In genomic region chr5:114393169-114393568, GRCm38 (mm10) we compare ENCODE assay signal across 20 mouse cellular contexts. TPM values are rescaled to one million over a fixed set of nuclear protein-coding genes. Genes with fewer than 3 reads are reported as not detected.
A peak's percentile ranks its signal among the peaks of the same experiment; 100 is the strongest.
DNase-seq lines count a peak whose midpoint lies in the region; ATAC-seq and TF ChIP-seq lines count a peak whose summit lies in the region.
"Had no signal": no experiment of that assay in that cellular context is flagged by ENCODE, and none has a peak within 500 bp of the region (broad histone marks: within the 10 kb centered on the region; RNA-seq: fewer than 3 reads in every experiment).

No protein-coding gene starts in this region.

- H3K36me3 ChIP-seq in embryonic facial prominence, embryonic 15.5 days, result peaks cover 91% of the 10 kb centered on the region
- peaks cover 100% of the 10 kb centered on the region for H3K36me3 ChIP-seq in embryonic facial prominence, embryonic 10.5 days (replicated peaks)
- peaks cover 68% of the 10 kb centered on the region for H3K36me3 ChIP-seq in kidney, postnatal 0 days (ENCODE audit: insufficient read depth, low read length)

- WGBS in embryonic facial prominence, embryonic 15.5 days, result 68% methylated on average over 9 of the region's 9 CpGs
- 87% methylated on average over 9 of the region's 9 CpGs for WGBS in embryonic facial prominence, embryonic 10.5 days
- WGBS in kidney, postnatal 0 days, result 70% methylated on average over 9 of the region's 9 CpGs

- no peak overlapping the region for H3K9ac ChIP-seq in embryonic facial prominence, embryonic 15.5 days
- H3K9ac ChIP-seq in kidney, postnatal 0 days (ENCODE audit: low read depth, low read length), result no peak overlapping the region
- H3K9ac ChIP-seq: heart, embryonic 12.5 days had no signal

- no peaks in the 10 kb centered on the region for H3K27me3 ChIP-seq in embryonic facial prominence, embryonic 15.5 days
- no peaks in the 10 kb centered on the region for H3K27me3 ChIP-seq in embryonic facial prominence, embryonic 10.5 days (replicated peaks; ENCODE audit: low read depth, poor library complexity, severe bottlenecking)
- no peaks in the 10 kb centered on the region for H3K27me3 ChIP-seq in kidney, postnatal 0 days (ENCODE audit: insufficient read depth, low read length)
- H3K27me3 ChIP-seq: heart, embryonic 12.5 days had no signal

- ATAC-seq in embryonic facial prominence, embryonic 15.5 days (ENCODE audit: insufficient number of reproducible peaks, low FRiP score, low TSS enrichment, low read depth), result no peak
- ATAC-seq in kidney, postnatal 0 days (replicated peaks; ENCODE audit: low FRiP score, low read depth), result peak; percentile 52; the same call in 1 of the 2 replicates
- no peak for ATAC-seq in inflammation-experienced regulatory T-cells, adult 6 months
- ATAC-seq: forebrain, embryonic 14.5 days; hindbrain, embryonic 16.5 days had no signal

- H3K27ac ChIP-seq in embryonic facial prominence, embryonic 15.5 days (replicated peaks), result 0 out of 2 replicates have a peak overlapping the region, but pooled peaks have one; percentile 44
- no peak overlapping the region for H3K27ac ChIP-seq in embryonic facial prominence, embryonic 10.5 days (replicated peaks)
- no peak overlapping the region for H3K27ac ChIP-seq in kidney, postnatal 0 days
- H3K27ac ChIP-seq: forebrain, embryonic 10.5 days; heart, adult 2 months had no signal

- H3K4me2 ChIP-seq in embryonic facial prominence, embryonic 15.5 days (replicated peaks), result no peak overlapping the region
- H3K4me2 ChIP-seq in kidney, postnatal 0 days (ENCODE audit: low read length), result no peak overlapping the region
- H3K4me2 ChIP-seq: heart, embryonic 12.5 days had no signal

- no peak overlapping the region for H3K4me3 ChIP-seq in embryonic facial prominence, embryonic 15.5 days (replicated peaks)
- H3K4me3 ChIP-seq in embryonic facial prominence, embryonic 10.5 days, result no peak overlapping the region
- H3K4me3 ChIP-seq in kidney, postnatal 0 days (replicated peaks; ENCODE audit: low read depth, low read length), result no peak overlapping the region
- H3K4me3 ChIP-seq: erythroblast, embryonic 14.5 days; forebrain, embryonic 10.5 days; heart, adult 2 months; heart, embryonic 12.5 days had no signal

- TF ChIP-seq CTCF in kidney, postnatal 0 days (IDR thresholded peaks at IDR 0.05; ENCODE audit: low read depth), result no peak

- H3K4me1 ChIP-seq in embryonic facial prominence, embryonic 15.5 days, result no peaks in the 10 kb centered on the region
- H3K4me1 ChIP-seq in embryonic facial prominence, embryonic 10.5 days, result no peaks in the 10 kb centered on the region
- no peaks in the 10 kb centered on the region for H3K4me1 ChIP-seq in kidney, postnatal 0 days (replicated peaks; ENCODE audit: insufficient read depth, low read length)
- H3K4me1 ChIP-seq: forebrain, embryonic 10.5 days; heart, embryonic 12.5 days had no signal

- no peak for DNase-seq in embryonic facial prominence, embryonic 10.5 days (ENCODE audit: low spot score)
- no peak for DNase-seq in kidney, postnatal 0 days (ENCODE audit: low spot score)
- DNase-seq in kidney, postnatal 10 days, result no peak
- peak; percentile 69 for DNase-seq in Muller cell, postnatal 12 days (ENCODE audit: inconsistent ontology term)
- DNase-seq in layer of hippocampus, postnatal 25 days (ENCODE audit: extremely low spot score in 1 of 2, low spot score in 1 of 2), result no peak
- DNase-seq: adrenal gland, postnatal 14 days; cerebellum, adult 18-20 months; cerebellum, adult 9-11 months; cerebellum, postnatal 36 days; gastrocnemius, postnatal 14 days; heart, adult 2 months; heart, postnatal 36 days; kidney, adult 11 months had no signal

- no peaks in the 10 kb centered on the region for H3K9me3 ChIP-seq in embryonic facial prominence, embryonic 15.5 days (replicated peaks)
- no peaks in the 10 kb centered on the region for H3K9me3 ChIP-seq in embryonic facial prominence, embryonic 10.5 days
- no peaks in the 10 kb centered on the region for H3K9me3 ChIP-seq in kidney, postnatal 0 days (replicated peaks; ENCODE audit: low read length)
- H3K9me3 ChIP-seq: forebrain, embryonic 10.5 days; heart, embryonic 12.5 days had no signal

RNA-seq across cellular contexts. Expression of gene Ube3b, which starts 12.8 kb away (rescaled TPM):
- polyA plus RNA-seq in embryonic facial prominence, embryonic 15.5 days (2015; fragmentation: Nextera tagmentation; extraction: Ambion mirVana), result 41.2 and 43.6 TPM in 2 replicates
- polyA plus RNA-seq in embryonic facial prominence, embryonic 10.5 days (2016; fragmentation: Nextera tagmentation; extraction: Ambion mirVana), result 54.3 and 54.8 TPM in 2 replicates
- 28.6 and 30.8 TPM in 2 replicates for polyA plus RNA-seq in kidney, postnatal 0 days (2015; fragmentation: Nextera tagmentation; extraction: Ambion mirVana)
- total RNA-seq in layer of hippocampus, postnatal 25 days (2021), result 10 to 100 TPM; 83.4 to 89.8 TPM
- 10 to 100 TPM; 23.0 to 29.2 (median 28.0) TPM for polyA plus RNA-seq in inflammation-experienced regulatory T-cells, adult 6 months (2017; shearing (Covaris generic))

RNA-seq across cellular contexts. Expression of gene Kctd10, which starts 12.9 kb away (rescaled TPM):
- polyA plus RNA-seq in embryonic facial prominence, embryonic 15.5 days (2015; fragmentation: Nextera tagmentation; extraction: Ambion mirVana), result 122 and 129 TPM in 2 replicates
- polyA plus RNA-seq in embryonic facial prominence, embryonic 10.5 days (2016; fragmentation: Nextera tagmentation; extraction: Ambion mirVana), result 112 and 116 TPM in 2 replicates
- 80.5 and 89.7 TPM in 2 replicates for polyA plus RNA-seq in kidney, postnatal 0 days (2015; fragmentation: Nextera tagmentation; extraction: Ambion mirVana)
- total RNA-seq in layer of hippocampus, postnatal 25 days (2021), result 10 to 100 TPM; 46.2 to 49.5 TPM
- polyA plus RNA-seq in inflammation-experienced regulatory T-cells, adult 6 months (2017; shearing (Covaris generic)), result 10 to 100 TPM; 57.7 to 73.7 (median 61.6) TPM

RNA-seq across cellular contexts. Expression of gene Mmab, which starts 50.7 kb away (rescaled TPM):
- 28.1 and 29.2 TPM in 2 replicates for polyA plus RNA-seq in embryonic facial prominence, embryonic 15.5 days (2015; fragmentation: Nextera tagmentation; extraction: Ambion mirVana)
- 33.2 and 34.4 TPM in 2 replicates for polyA plus RNA-seq in embryonic facial prominence, embryonic 10.5 days (2016; fragmentation: Nextera tagmentation; extraction: Ambion mirVana)
- polyA plus RNA-seq in kidney, postnatal 0 days (2015; fragmentation: Nextera tagmentation; extraction: Ambion mirVana), result 18.9 and 22.8 TPM in 2 replicates
- total RNA-seq in layer of hippocampus, postnatal 25 days (2021), result 10 to 100 TPM; 17.3 to 19.9 TPM
- 1 to 10 TPM; 4.2 to 5.9 (median 4.2) TPM for polyA plus RNA-seq in inflammation-experienced regulatory T-cells, adult 6 months (2017; shearing (Covaris generic))

RNA-seq across cellular contexts. Expression of gene Mvk, which starts 50.9 kb away (rescaled TPM):
- polyA plus RNA-seq in embryonic facial prominence, embryonic 15.5 days (2015; fragmentation: Nextera tagmentation; extraction: Ambion mirVana), result 49.6 and 51.8 TPM in 2 replicates
- 54.9 and 55.0 TPM in 2 replicates for polyA plus RNA-seq in embryonic facial prominence, embryonic 10.5 days (2016; fragmentation: Nextera tagmentation; extraction: Ambion mirVana)
- 29.3 and 31.7 TPM in 2 replicates for polyA plus RNA-seq in kidney, postnatal 0 days (2015; fragmentation: Nextera tagmentation; extraction: Ambion mirVana)
- total RNA-seq in layer of hippocampus, postnatal 25 days (2021), result 10 to 100 TPM; 33.6 to 36.7 TPM
- polyA plus RNA-seq in inflammation-experienced regulatory T-cells, adult 6 months (2017; shearing (Covaris generic)), result 10 to 100 TPM in 2 of 3 experiments, 1 to 10 TPM in 1; 9.6 to 13.8 (median 12.8) TPM
